Mouse (Mus musculus): ENCODE data around the gene Elmo1. TPM values are rescaled to one million over a fixed set of nuclear protein-coding genes. Genes with fewer than 3 reads are reported as not detected.

Elmo1 gene
- polyA plus RNA-seq, 1 experiment from 2014 or later = 10.1 TPM

- Histone ChIP-seq H3K9me3 (replicated peaks) (no peaks in the 10 kb centered on the region), H3K4me2 (no peak overlapping the region), H3K27ac (no peak overlapping the region), H3K4me1 (replicated peaks) (no peaks in the 10 kb centered on the region), H3K9ac (no peak overlapping the region), H3K36me3 (no peaks in the 10 kb centered on the region), H3K4me3 (no peak overlapping the region), H3K27me3 (no peaks in the 10 kb centered on the region)
- no peak for ATAC-seq (replicated peaks; ENCODE audit: insufficient number of reproducible peaks, insufficient read depth, low FRiP score, low read depth)
- WGBS = 85% methylated on average over 9 of the region's 9 CpGs
These were observed 320.1 kb downstream of the Elmo1 start for GRCm38 (mm10) chr13:20410306-20411101.

- H3K27me3 ChIP-seq = no peaks in the 10 kb centered on the region
- WGBS = 67% methylated on average over 5 of the region's 5 CpGs
- no peak for ATAC-seq (replicated peaks; ENCODE audit: insufficient number of reproducible peaks, insufficient read depth, low FRiP score, low read depth)
- no peaks in the 10 kb centered on the region for H3K9me3 ChIP-seq (replicated peaks)
- H3K4me1 ChIP-seq (replicated peaks) = no peaks in the 10 kb centered on the region
- no peaks in the 10 kb centered on the region for H3K36me3 ChIP-seq
- H3K4me3 ChIP-seq = no peak overlapping the region
- no peak overlapping the region for H3K27ac ChIP-seq
- H3K4me2 ChIP-seq = no peak overlapping the region
- no peak overlapping the region for H3K9ac ChIP-seq
These were observed 326.6 kb downstream of the Elmo1 start for GRCm38 (mm10) chr13:20416691-20417660.

- WGBS = 70% methylated on average over 6 of the region's 6 CpGs
- no peak for ATAC-seq (replicated peaks; ENCODE audit: insufficient number of reproducible peaks, insufficient read depth, low FRiP score, low read depth)
These were observed 340.6 kb downstream of the Elmo1 start for GRCm38 (mm10) chr13:20430998-20431397.

GRCm38 (mm10) chr13:20433221-20433858 lies 342.9 kb downstream of the Elmo1 start:
- no peak overlapping the region for H3K4me3 ChIP-seq
- H3K9me3 ChIP-seq (replicated peaks) = no peaks in the 10 kb centered on the region
- H3K36me3 ChIP-seq = no peaks in the 10 kb centered on the region
- peaks cover 12% of the 10 kb centered on the region for H3K4me1 ChIP-seq (replicated peaks)
- WGBS = 30% methylated on average over 4 of the region's 4 CpGs
- peak overlapping the region; percentile 4; the same call in 1 of the 2 replicates for H3K4me2 ChIP-seq
- peak; percentile 71; the same call in 1 of the 2 replicates for ATAC-seq (replicated peaks; ENCODE audit: insufficient number of reproducible peaks, insufficient read depth, low FRiP score, low read depth)
- no peak overlapping the region for H3K9ac ChIP-seq
- H3K27ac ChIP-seq = peak overlapping the region; percentile 77
- no peaks in the 10 kb centered on the region for H3K27me3 ChIP-seq

More at GRCm38 (mm10) chr13:20430998-20431397, 340.6 kb downstream of the Elmo1 start:
- H3K36me3 ChIP-seq = no peaks in the 10 kb centered on the region
- no peak overlapping the region for H3K4me2 ChIP-seq
- no peak overlapping the region for H3K9ac ChIP-seq
- H3K4me1 ChIP-seq (replicated peaks) = peaks cover 12% of the 10 kb centered on the region
- no peak overlapping the region for H3K27ac ChIP-seq
- H3K4me3 ChIP-seq = no peak overlapping the region
- no peaks in the 10 kb centered on the region for H3K27me3 ChIP-seq
- no peaks in the 10 kb centered on the region for H3K9me3 ChIP-seq (replicated peaks)

GRCm38 (mm10) chr13:20434071-20434470 lies 343.7 kb downstream of the Elmo1 start:
- 45% methylated on average over 4 of the region's 4 CpGs for whole genome bisulfite sequencing
- ATAC-seq (replicated peaks; ENCODE audit: insufficient number of reproducible peaks, insufficient read depth, low FRiP score, low read depth) = no peak
- H3K27ac ChIP-seq = peak overlapping the region; percentile 33; the same call in 1 of the 2 replicates

GRCm38 (mm10) chr13:20439488-20439887 lies 349.1 kb downstream of the Elmo1 start:
- H3K27ac ChIP-seq = no peak overlapping the region
- H3K4me1 ChIP-seq (replicated peaks) = peaks cover 2% of the 10 kb centered on the region; the same call in 1 of the 2 replicates
- no peak overlapping the region for H3K4me2 ChIP-seq
- no peak overlapping the region for H3K9ac ChIP-seq
- no peak for ATAC-seq (replicated peaks; ENCODE audit: insufficient number of reproducible peaks, insufficient read depth, low FRiP score, low read depth)
- 59% methylated on average over 1 of the region's 1 CpGs for WGBS
- H3K36me3 ChIP-seq = no peaks in the 10 kb centered on the region
- H3K4me3 ChIP-seq = no peak overlapping the region
- H3K27me3 ChIP-seq = no peaks in the 10 kb centered on the region
- no peaks in the 10 kb centered on the region for H3K9me3 ChIP-seq (replicated peaks)

More at GRCm38 (mm10) chr13:20434071-20434470, 343.7 kb downstream of the Elmo1 start:
- Histone ChIP-seq H3K9ac (no peak overlapping the region), H3K4me2 (no peak overlapping the region), H3K4me3 (no peak overlapping the region), H3K36me3 (no peaks in the 10 kb centered on the region), H3K4me1 (replicated peaks) (peaks cover 12% of the 10 kb centered on the region), H3K9me3 (replicated peaks) (no peaks in the 10 kb centered on the region), H3K27me3 (no peaks in the 10 kb centered on the region)

- Histone ChIP-seq H3K4me3 (no peak overlapping the region), H3K9ac (no peak overlapping the region), H3K4me2 (no peak overlapping the region), H3K27me3 (no peaks in the 10 kb centered on the region), H3K36me3 (no peaks in the 10 kb centered on the region), H3K27ac (no peak overlapping the region), H3K4me1 (replicated peaks) (no peaks in the 10 kb centered on the region), H3K9me3 (replicated peaks) (no peaks in the 10 kb centered on the region)
- WGBS = 81% methylated on average over 7 of the region's 7 CpGs
- ATAC-seq (replicated peaks; ENCODE audit: insufficient number of reproducible peaks, insufficient read depth, low FRiP score, low read depth) = no peak
These were observed 360.5 kb downstream of the Elmo1 start for GRCm38 (mm10) chr13:20450831-20451353.

- H3K4me3 ChIP-seq = no peak overlapping the region
- H3K27ac ChIP-seq = no peak overlapping the region
- H3K9me3 ChIP-seq (replicated peaks) = no peaks in the 10 kb centered on the region
- no peak for ATAC-seq (replicated peaks; ENCODE audit: insufficient number of reproducible peaks, insufficient read depth, low FRiP score, low read depth)
- H3K4me1 ChIP-seq (replicated peaks) = no peaks in the 10 kb centered on the region
- whole genome bisulfite sequencing = 73% methylated on average over 1 of the region's 1 CpGs
- H3K4me2 ChIP-seq = no peak overlapping the region
- H3K27me3 ChIP-seq = no peaks in the 10 kb centered on the region
- H3K9ac ChIP-seq = no peak overlapping the region
- H3K36me3 ChIP-seq = no peaks in the 10 kb centered on the region
These were observed 364.0 kb downstream of the Elmo1 start for GRCm38 (mm10) chr13:20454357-20454756.

GRCm38 (mm10) chr13:20460096-20460495 lies 369.7 kb downstream of the Elmo1 start:
- Histone ChIP-seq H3K9me3 (replicated peaks) (no peaks in the 10 kb centered on the region), H3K27ac (no peak overlapping the region), H3K36me3 (no peaks in the 10 kb centered on the region), H3K4me1 (replicated peaks) (no peaks in the 10 kb centered on the region), H3K27me3 (no peaks in the 10 kb centered on the region), H3K4me2 (no peak overlapping the region), H3K4me3 (no peak overlapping the region), H3K9ac (no peak overlapping the region)
- 81% methylated on average over 6 of the region's 6 CpGs for WGBS
- ATAC-seq (replicated peaks; ENCODE audit: insufficient number of reproducible peaks, insufficient read depth, low FRiP score, low read depth) = no peak

- no peak for ATAC-seq (replicated peaks; ENCODE audit: insufficient number of reproducible peaks, insufficient read depth, low FRiP score, low read depth)
- Histone ChIP-seq H3K4me2 (no peak overlapping the region), H3K4me3 (no peak overlapping the region), H3K27me3 (no peaks in the 10 kb centered on the region), H3K27ac (no peak overlapping the region), H3K9ac (no peak overlapping the region), H3K4me1 (replicated peaks) (no peaks in the 10 kb centered on the region), H3K36me3 (no peaks in the 10 kb centered on the region), H3K9me3 (replicated peaks) (no peaks in the 10 kb centered on the region)
- WGBS = 84% methylated on average over 3 of the region's 3 CpGs
These were observed 371.2 kb downstream of the Elmo1 start for GRCm38 (mm10) chr13:20461616-20462015.

- no peaks in the 10 kb centered on the region for H3K27me3 ChIP-seq
- ATAC-seq (replicated peaks; ENCODE audit: insufficient number of reproducible peaks, insufficient read depth, low FRiP score, low read depth) = no peak
- no peaks in the 10 kb centered on the region for H3K4me1 ChIP-seq (replicated peaks)
- H3K36me3 ChIP-seq = no peaks in the 10 kb centered on the region
- no peak overlapping the region for H3K4me2 ChIP-seq
- no peak overlapping the region for H3K27ac ChIP-seq
- H3K4me3 ChIP-seq = no peak overlapping the region
- no peaks in the 10 kb centered on the region for H3K9me3 ChIP-seq (replicated peaks)
- no peak overlapping the region for H3K9ac ChIP-seq
These were observed 373.8 kb downstream of the Elmo1 start for GRCm38 (mm10) chr13:20464161-20464560.

Measured in heart, embryonic 15.5 days (tissue).